Mouse (Mus musculus) embryonic stem cell, embryonic (primary cell): ENCODE measurements around the gene Mitf.

Experiments used
- CTCF ChIA-PET, 4 experiments: fragments of 300-600 bp in 2 of 4; fragments of 350-600 bp in 2 of 4; sonication (Branson Sonifier 250); formaldehyde crosslinking; loops; one replicate each; lab custom pipeline; 2022; ENCODE audit warnings: inconsistent platforms in 2 of 4; lab: Charles Lee
- POLR2A ChIA-PET, 4 experiments: fragments of 300-600 bp in 2 of 4; fragments of 350-600 bp in 2 of 4; sonication (Branson Sonifier 250); formaldehyde crosslinking; loops; one replicate each; lab custom pipeline; 2022; ENCODE audit warnings: antibody characterized with exemption in 4 of 4, inconsistent platforms in 1 of 4; lab: Charles Lee

The Mitf gene

GRCm38 (mm10) chr6:97815723-97816122, 8.9 kb downstream of the Mitf start:
- POLR2A ChIA-PET, result no interaction called here
- CTCF ChIA-PET, result no interaction called here

- ChIA-PET CTCF (interaction anchor here in 1 of 4 experiments (0.6 kb wide), 1 partner anchor 1153 kb away, joined by 5 read pairs; no protein-coding TSS in a partner anchor), POLR2A (interaction anchor here in 1 of 4 experiments (0.6 to 0.7 kb wide), 2 partner anchors 10 to 299 kb away, joined by 3 read pairs; no protein-coding TSS in a partner anchor)
These were observed 10.0 kb downstream of the Mitf start for GRCm38 (mm10) chr6:97816806-97817205.

- POLR2A ChIA-PET, result interaction anchor here in 2 of 4 experiments (0.9 to 1.5 kb wide), 2 partner anchors 11 to 12 kb away, joined by 3 read pairs; partner anchors contain the start of gene Mitf (in 1 of the 2)
These were observed 11.3 kb downstream of the Mitf start for GRCm38 (mm10) chr6:97818128-97818527.

GRCm38 (mm10) chr6:97818948-97819347, 12.1 kb downstream of the Mitf start:
- ChIA-PET CTCF (interaction anchor here in 2 of 4 experiments (0.6 to 0.9 kb wide), 2 partner anchors 184 to 1810 kb away, joined by 3 read pairs; no protein-coding TSS in a partner anchor), POLR2A (interaction anchor here in 1 of 4 experiments (1.5 kb wide), 1 partner anchor 12 kb away, joined by 3 read pairs; the partner anchor contains the start of gene Mitf)

More at GRCm38 (mm10) chr6:97818128-97818527, 11.3 kb downstream of the Mitf start:
- CTCF ChIA-PET, result interaction anchor here in 1 of 4 experiments (0.7 kb wide), 1 partner anchor 11 kb away, joined by 3 read pairs; no protein-coding TSS in a partner anchor

GRCm38 (mm10) chr6:97820505-97820904, 13.7 kb downstream of the Mitf start:
- ChIA-PET POLR2A (no interaction called here), CTCF (no interaction called here)

- POLR2A ChIA-PET, result no interaction called here
- CTCF ChIA-PET, result no interaction called here
These were observed 15.0 kb downstream of the Mitf start for GRCm38 (mm10) chr6:97821811-97822210.

- ChIA-PET POLR2A (interaction anchor here in 1 of 4 experiments (1.3 kb wide), 1 partner anchor 8 kb away, joined by 6 read pairs; no protein-coding TSS in a partner anchor), CTCF (no interaction called here)
These were observed 19.9 kb downstream of the Mitf start for GRCm38 (mm10) chr6:97826642-97827275.

- ChIA-PET CTCF (no interaction called here), POLR2A (no interaction called here)
These were observed 21.2 kb downstream of the Mitf start for GRCm38 (mm10) chr6:97828021-97828420.

- CTCF ChIA-PET, result interaction anchor here in 1 of 4 experiments (0.6 kb wide), 1 partner anchor 14 kb away, joined by 4 read pairs; no protein-coding TSS in a partner anchor
- POLR2A ChIA-PET, result interaction anchor here in 3 of 4 experiments (0.5 to 1.1 kb wide), 4 partner anchors 14 to 180 kb away, joined by 3 read pairs; partner anchors contain the start of gene Mitf (in 1 of the 3)
These were observed 22.2 kb downstream of the Mitf start for GRCm38 (mm10) chr6:97828822-97829719.

- CTCF ChIA-PET, result no interaction called here
- POLR2A ChIA-PET, result no interaction called here
These were observed 25.6 kb downstream of the Mitf start for GRCm38 (mm10) chr6:97832501-97832900.

GRCm38 (mm10) chr6:97836176-97836575, 29.3 kb downstream of the Mitf start:
- ChIA-PET CTCF (no interaction called here), POLR2A (interaction anchor here in 2 of 4 experiments (0.7 kb wide), 2 partner anchors 96 to 495 kb away, joined by 4 to 11 read pairs; no protein-coding TSS in a partner anchor)

- CTCF ChIA-PET, result no interaction called here
- POLR2A ChIA-PET, result interaction anchor here in 1 of 4 experiments (0.5 to 0.6 kb wide), 2 partner anchors 62 to 220 kb away, joined by 4 read pairs; no protein-coding TSS in a partner anchor
These were observed 30.9 kb downstream of the Mitf start for GRCm38 (mm10) chr6:97837711-97838110.

- POLR2A ChIA-PET, result interaction anchor here in 2 of 4 experiments (0.9 to 1.1 kb wide), 2 partner anchors 15 to 34 kb away, joined by 3 read pairs; no protein-coding TSS in a partner anchor
- CTCF ChIA-PET, result no interaction called here
These were observed 32.7 kb downstream of the Mitf start for GRCm38 (mm10) chr6:97839568-97839967.

GRCm38 (mm10) chr6:97844112-97844511, 37.3 kb downstream of the Mitf start:
- POLR2A ChIA-PET, result interaction anchor here in 1 of 4 experiments (1.3 kb wide), 1 partner anchor 11 kb away, joined by 3 read pairs; no protein-coding TSS in a partner anchor
- CTCF ChIA-PET, result no interaction called here

- CTCF ChIA-PET, result no interaction called here
- POLR2A ChIA-PET, result interaction anchor here in 1 of 4 experiments (0.5 to 1.3 kb wide), 2 partner anchors 16 to 162 kb away, joined by 3 to 4 read pairs; no protein-coding TSS in a partner anchor
These were observed 41.5 kb downstream of the Mitf start for GRCm38 (mm10) chr6:97848191-97848857.

GRCm38 (mm10) chr6:97854236-97854635, 47.4 kb downstream of the Mitf start:
- POLR2A ChIA-PET, result no interaction called here

GRCm38 (mm10) chr6:97855420-97856170, 48.7 kb downstream of the Mitf start:
- CTCF ChIA-PET, result no interaction called here
- POLR2A ChIA-PET, result interaction anchor here in 2 of 4 experiments (0.7 to 0.8 kb wide), 2 partner anchors 12 to 25 kb away, joined by 3 read pairs; no protein-coding TSS in a partner anchor

More at GRCm38 (mm10) chr6:97854236-97854635, 47.4 kb downstream of the Mitf start:
- CTCF ChIA-PET, result no interaction called here
